Mouse (Mus musculus): ENCODE results near the gene Ncaph2.

GRCm38 (mm10) chr15:89363051-89363450, 7.5 kb downstream of the Ncaph2 start:
- TF ChIP-seq CTCF (IDR thresholded peaks at IDR 0.05; ENCODE audit: low read depth, low read length) (no peak), POLR2A (IDR thresholded peaks at IDR 0.05; ENCODE audit: extremely low read depth, insufficient read depth, low read length) (no peak)
